17 mouse cellular contexts compared by ENCODE assay signal in the genomic region with DNA sequence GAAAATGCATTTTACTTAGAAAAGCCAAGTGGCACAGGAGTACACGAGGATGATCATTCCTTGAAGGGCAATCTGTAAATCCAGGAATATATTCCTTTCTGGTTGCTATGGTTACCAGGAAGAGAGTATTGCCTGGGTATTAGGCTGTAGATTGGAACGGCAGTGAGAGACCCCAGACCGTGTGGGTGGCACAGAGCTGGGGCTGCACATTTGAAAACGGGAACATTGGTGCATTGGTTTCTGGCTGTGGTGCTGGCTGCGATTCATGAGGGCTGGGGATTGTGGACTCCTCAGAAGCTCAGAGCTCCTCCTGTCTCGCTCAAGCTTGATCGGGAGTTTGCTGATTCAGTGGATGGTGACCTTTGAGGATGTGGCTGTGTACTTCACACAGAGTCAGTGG.
"Had no signal": no experiment of that assay in that cellular context is flagged by ENCODE, and none has a peak within 500 bp of the region (broad histone marks: within the 10 kb centered on the region; RNA-seq: fewer than 3 reads in every experiment).

No protein-coding gene starts in this region.

- H3K4me2 ChIP-seq: neural tube, embryonic 12.5 days; neural tube, embryonic 13.5 days; neural tube, embryonic 15.5 days; stomach, embryonic 15.5 days had no signal

- H3K27ac ChIP-seq: neural tube, embryonic 12.5 days; neural tube, embryonic 13.5 days; neural tube, embryonic 15.5 days; stomach, embryonic 15.5 days; stomach, postnatal 0 days had no signal

- H3K27me3 ChIP-seq: neural tube, embryonic 12.5 days; neural tube, embryonic 13.5 days; neural tube, embryonic 15.5 days; stomach, embryonic 15.5 days had no signal

- H3K9ac ChIP-seq: neural tube, embryonic 12.5 days; neural tube, embryonic 13.5 days; neural tube, embryonic 15.5 days; stomach, embryonic 15.5 days had no signal

- H3K9me3 ChIP-seq: neural tube, embryonic 12.5 days; neural tube, embryonic 13.5 days; neural tube, embryonic 15.5 days; stomach, embryonic 15.5 days had no signal

- DNase-seq: retina, postnatal 1 day; right cerebral cortex, adult 18-20 months; right cerebral cortex, postnatal 14 days; right cerebral cortex, postnatal 25 days; right cerebral cortex, postnatal 4 days; spleen, adult 18-20 months; thymus, adult 18-20 months; thymus, adult 2 months; thymus, postnatal 14 days; thymus, postnatal 25 days; thymus, postnatal 36 days; thymus, postnatal 4 days had no signal

- H3K4me3 ChIP-seq: neural tube, embryonic 12.5 days; neural tube, embryonic 13.5 days; neural tube, embryonic 15.5 days; stomach, embryonic 15.5 days had no signal
